Mouse (Mus musculus): Measurements from ENCODE around the gene Cubn.

Cubn gene

DNA sequence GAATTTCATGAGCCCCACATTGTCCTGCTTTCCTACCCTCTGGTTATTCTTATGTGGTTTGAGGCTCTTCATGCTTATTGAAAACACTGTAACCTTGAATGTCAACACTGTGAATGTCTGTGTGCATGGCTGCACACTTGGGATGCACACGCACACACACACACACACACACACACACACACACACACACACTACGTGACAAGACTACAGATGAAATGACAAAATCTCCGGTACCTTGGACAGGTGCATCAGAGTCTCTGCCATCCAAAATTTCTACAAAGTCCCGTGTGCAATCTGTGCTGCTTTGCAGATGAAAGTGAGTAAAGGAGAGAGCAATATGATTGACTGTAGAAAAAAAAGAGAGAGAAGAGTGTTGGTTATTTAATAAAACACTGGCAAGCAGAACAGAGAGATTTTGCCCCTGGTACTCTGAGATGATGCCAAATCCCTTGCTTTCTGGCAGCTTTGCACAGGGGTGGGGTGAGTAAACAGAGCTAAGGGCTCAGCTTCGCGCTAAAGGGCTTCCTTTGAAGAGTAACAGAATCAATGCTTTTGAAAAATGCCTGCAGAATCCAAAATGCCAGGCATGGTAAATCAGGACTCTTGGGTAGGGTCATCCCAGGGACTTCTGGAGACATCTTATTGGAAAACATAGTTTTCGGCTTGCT lies 133.6 kb downstream of the Cubn start:
- no peak for DNase-seq (ENCODE audit: low read depth, low spot score)

DNA sequence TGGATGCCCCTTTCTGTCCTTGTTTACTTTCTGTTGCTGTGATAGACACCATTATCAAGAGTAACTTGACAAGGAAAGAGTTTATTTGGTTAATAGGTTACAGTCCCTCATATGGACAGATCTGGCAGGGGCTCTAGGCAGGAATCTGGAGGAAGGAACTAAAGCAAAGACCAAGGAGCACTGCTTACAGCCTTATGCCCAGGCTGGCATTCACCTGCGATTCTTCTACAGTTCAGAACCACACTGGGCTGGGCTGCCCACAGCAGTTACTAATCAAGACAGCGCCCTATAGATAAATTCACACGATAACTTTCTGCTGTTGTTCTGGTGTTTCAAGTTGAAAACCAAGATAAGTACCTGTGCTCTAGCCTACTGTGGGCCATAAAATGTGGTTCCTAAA lies 138.8 kb downstream of the Cubn start:
- no peak for DNase-seq (ENCODE audit: low read depth, low spot score)

DNA sequence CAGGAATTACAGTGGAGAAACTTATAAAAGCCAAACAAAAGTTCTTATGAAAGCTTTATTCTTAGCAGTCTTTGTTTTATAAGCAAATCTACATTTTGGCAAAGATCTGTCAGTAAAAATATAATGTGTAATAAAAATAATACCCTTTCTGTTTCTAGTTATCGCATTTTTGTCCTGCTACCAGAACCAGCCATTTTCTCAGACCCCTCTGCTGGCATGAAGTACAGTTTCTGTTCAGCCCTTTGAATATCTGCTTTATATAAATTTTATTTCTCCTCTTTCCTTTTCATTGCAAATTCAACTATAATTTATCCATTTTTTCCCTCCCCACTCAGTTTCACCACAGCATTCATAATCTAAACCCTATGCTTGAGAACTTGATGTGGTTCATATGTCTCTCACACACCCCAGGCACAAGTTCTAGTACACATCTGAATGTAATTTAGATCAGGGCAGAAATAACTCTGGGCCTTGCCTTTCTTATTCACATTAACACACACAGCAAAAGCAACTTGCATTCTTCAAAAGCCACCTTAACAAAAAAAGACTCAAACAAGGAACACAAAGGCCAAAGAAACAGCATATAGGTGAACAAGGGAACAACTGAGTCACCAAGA lies 139.4 kb downstream of the Cubn start:
- peak; percentile 35 for DNase-seq (ENCODE audit: low read depth, low spot score)

DNA sequence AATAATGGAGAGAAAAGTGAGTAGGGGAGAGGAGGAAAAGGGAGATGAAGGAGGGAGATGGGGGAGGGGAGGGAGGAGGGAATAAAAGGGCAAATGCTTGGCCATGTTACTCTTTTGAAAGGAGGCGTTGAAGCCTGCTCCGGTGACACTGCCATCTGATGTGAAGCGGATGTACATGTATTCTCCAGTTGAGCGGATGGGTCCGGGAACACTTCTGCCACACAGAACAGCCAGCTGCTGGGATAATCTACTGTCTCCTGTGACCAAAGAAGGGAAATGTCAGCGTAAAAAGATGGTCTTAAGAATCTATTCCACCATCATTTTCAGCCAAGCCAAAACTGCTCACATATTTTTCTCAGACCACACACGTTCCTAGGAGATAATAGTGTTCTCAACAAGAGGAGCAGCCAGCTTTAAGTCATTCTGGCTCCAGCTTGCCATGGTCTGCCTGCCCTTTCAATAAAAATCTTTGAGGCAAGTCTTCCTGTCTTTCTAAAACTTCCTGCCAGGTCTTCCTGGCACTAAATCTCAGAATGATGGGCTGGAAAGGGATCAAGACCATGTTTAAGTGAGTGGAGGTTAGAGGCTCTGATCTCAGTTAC lies 149.2 kb downstream of the Cubn start:
- DNase-seq (ENCODE audit: low read depth, low spot score), result no peak

DNA sequence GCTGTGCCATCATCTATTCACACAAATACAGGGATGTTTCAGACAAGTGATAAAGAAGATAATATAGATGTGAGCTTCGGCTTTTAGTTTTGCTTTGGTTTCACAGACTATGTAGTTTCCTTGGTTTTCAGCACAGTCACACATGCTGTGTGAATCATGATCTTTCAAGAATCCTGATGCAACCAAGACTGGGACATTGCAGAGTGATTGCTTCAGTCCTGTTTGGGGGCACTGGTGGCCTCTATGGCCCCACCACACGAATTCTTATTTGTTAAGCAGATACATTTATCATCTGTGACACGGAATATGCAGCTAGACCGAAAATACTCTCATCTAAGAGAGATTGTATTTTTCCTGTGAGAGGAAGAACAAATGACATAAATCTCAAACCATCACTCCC lies 156.2 kb downstream of the Cubn start:
- DNase-seq (ENCODE audit: low read depth, low spot score), result no peak

DNA sequence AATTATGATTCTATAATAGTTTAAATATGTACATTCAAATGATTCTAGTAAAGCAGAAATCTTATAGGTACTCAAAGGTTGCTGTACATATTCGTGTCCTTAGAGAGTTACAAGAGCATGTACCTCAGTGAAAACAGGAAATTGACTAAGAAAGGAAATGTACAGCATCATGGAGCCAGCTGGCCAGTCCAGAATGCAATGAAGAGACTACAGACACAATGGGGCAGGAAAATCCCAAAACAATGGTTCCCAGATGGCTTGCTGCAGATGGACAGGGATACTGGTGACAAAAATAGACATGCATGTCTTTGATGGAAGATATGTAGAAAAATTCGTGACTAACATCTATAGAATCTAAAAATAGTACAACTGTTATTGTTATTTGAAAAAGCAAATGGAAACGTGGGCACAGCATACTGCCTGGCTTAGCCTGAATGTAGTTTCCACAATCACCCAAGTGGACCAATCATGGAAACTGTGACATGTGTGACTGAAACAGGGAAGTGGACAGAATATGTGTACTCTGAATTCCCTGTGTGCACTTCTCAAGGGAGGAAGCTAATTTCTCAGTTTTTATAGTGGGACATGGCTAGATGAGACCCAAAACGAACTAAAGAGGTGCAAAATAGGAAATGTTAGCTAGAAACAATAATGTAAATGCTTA lies 161.7 kb downstream of the Cubn start:
- no peak for DNase-seq (ENCODE audit: low read depth, low spot score)

DNA sequence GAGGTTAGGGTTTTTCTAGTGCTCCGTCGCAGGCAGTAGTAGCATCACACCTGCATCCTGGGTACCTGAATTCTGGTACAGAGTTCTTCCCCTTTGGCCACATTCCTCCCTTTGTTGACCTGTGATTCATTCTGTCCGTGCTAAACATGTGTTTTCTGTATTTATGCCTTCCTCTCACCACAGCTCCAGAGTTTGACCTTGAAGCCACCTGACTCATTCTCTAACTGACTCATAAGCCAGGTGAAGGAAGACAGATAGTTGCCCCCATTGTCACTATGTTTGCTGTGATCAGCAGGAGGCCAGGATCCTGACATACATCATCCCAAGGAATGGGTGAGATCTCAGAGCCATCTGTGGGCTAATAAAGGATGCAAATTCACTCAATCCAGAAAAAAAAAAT lies 188.2 kb downstream of the Cubn start:
- DNase-seq (ENCODE audit: low read depth, low spot score), result no peak

DNA sequence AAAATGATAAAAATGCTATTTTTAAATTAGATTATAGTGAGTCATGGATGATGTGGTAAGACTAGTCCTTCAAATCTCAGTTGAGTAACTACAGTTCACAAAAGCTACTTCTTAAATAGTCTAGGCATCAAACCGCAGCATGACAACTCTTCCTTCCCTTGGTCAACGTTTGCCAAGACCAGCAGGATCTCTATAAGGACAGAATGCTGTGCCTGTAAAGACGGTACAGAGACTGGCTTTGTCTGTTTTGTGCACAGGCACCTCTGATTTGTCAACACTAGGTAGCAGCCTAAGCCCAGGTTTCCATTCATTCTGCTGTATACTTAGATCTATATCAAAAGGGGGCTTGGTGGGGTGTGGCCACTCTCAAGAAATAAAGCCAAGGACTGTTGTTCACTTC lies 192.6 kb downstream of the Cubn start:
- peak; percentile 27 for DNase-seq (ENCODE audit: low read depth, low spot score)

DNA sequence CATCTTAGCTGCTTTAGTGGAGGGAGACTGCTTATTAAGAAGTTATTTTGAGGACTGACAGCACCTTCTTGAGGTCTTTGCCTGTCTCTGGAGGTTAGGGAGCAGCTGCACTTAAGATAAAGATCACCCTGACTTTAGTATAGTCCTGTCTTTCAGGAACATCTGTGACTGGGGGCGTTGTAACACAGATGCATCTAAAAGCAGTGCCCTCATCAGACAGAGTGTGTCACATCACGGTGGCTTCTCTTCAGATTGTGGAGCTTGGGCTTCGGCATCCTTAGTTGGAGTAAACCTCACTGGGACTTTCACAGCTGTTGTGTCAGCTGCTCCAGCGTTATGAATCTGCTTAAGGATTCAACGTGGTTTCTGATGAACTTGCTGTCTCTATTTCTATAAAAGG lies 193.9 kb downstream of the Cubn start:
- no peak for DNase-seq (ENCODE audit: low read depth, low spot score)

DNA sequence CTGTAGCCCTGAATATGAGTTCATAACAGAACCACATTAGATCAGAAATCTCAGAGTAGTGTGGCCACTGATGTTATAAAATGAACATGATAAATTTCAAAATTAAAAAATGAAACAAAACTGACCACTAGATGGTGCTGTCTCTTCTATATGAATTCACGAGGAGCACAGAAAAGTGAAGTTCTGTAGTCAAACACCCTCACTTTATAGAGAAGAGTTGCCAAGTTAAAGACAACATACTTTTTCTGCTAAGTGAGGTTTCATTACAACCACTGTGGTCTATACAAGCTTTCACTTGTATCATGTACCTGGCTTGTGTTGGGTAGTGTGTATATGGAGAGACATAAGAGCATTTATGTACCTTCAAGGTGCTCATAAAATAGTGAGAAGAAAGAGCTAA lies 201.0 kb downstream of the Cubn start:
- peak; percentile 64 for DNase-seq (ENCODE audit: low read depth, low spot score)

DNA sequence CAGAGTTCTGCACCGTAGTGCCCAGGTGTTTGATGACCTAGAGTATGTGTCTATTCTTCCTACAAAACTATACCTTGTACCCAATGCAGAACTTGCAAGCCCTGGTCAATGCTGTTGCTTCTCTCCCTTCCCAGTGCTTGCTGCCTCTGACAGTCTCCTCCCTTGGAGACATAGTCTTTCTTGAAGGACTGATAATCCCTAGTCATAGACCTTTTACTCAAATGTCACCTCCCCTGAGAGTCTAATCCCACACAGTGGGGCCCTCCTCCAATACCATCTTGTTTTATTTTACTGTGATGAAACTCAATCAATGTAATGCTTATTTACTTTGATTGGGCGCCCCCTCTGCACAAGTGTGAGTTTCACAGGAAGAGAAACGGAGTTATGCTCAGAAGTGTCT lies 201.5 kb downstream of the Cubn start:
- DNase-seq (ENCODE audit: low read depth, low spot score), result no peak

DNA sequence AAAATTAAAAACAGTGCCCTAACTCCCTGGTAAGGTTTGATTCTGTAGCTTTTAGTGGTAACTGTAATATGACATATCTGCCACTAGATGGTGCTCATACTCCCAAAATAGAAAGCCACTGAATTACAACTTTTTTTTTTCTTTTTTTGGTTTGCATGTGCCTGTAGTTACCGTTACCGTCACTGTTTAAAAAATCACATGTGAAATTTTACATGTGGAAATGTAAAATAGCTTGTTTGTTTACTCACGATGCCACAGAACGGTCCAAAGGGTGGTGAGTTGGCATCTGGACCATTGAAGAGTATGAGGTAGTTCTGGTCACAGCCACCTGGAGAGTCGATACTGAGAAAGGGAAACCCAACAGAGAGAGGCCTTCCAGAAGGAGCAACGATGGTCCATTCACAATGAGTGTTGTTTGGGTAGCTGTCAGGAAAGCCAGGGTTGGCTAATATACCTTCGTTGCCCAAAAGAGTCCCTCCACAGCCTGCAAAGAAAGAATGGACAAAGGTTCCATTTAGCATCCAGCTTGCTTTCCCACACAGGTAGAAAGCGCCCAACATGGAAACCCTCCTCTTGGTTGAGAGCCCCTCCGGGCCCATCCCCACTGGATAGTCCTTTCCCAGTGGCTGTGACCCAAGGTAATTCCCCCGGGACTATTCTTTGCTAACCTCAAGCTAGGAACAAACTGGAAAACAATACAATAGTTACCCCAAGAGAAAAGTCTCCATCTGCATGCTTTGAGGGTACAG lies 213.3 kb downstream of the Cubn start:
- peak; percentile 40 for DNase-seq (ENCODE audit: low read depth, low spot score)

DNA sequence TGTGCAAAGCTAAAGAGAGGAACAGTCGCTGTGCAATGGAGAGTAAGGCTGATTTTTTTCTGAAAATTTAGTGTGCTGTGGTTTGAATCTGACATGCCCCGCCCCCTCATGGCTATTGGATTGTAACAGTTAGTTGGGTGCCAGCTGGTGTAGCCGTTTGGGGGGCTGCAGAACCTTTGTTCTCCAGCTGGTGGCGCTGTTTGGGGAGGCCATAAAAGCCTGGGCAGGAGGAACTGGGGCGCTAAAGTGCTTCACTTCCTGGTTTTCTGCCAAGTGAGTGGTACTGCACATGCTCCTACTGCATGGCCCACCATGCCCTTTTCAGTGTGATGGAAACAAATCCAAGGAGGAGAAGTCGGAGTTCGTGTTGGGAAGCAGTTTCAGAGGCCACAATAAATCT lies 215.7 kb downstream of the Cubn start:
- peak; percentile 28 for DNase-seq (ENCODE audit: low read depth, low spot score)

DNA sequence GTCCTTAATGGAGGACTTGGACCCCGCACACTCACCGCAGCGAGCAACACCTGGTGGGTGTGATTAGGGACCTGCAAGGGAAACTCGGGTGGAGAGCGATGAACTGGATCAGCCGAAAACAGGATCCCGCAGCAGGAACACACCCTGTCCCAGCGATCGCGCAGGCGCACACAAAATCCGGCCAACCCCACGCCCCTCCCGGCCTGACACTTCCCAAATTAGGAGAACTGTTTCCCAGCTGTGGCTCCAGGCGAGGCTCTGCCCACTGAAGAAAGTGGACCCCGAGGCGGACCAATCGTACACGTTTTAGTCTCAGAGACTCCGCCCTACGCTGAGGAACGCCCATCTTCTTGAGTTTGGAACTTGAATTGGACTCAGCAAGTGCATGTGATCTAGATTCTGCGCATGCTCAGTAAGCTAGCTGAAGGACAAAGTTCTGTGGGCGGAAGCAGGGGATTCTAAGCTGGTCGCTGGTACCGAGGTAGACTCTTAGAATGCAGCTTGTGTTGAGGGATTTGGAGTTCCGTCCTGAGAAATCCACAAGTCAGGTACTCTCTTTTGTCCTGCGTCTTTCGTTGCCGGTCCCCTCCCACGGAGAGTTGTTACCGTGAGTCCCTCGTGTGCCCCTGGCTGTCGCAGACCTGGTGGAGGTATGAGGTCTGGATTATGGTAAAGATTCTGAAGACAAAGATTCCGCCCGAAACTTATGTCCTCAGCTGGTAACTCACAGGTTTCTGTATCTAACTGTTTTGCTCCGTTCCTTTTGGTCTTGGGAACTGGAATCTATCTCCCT lies 220.3 kb downstream of the Cubn start, which contains the start of gene Rsu1:
Gene Rsu1 (minus strand): TSS at position 251 of the 793 bp plus-strand sequence.
- peak; percentile 99 for DNase-seq (ENCODE audit: low read depth, low spot score)

DNA sequence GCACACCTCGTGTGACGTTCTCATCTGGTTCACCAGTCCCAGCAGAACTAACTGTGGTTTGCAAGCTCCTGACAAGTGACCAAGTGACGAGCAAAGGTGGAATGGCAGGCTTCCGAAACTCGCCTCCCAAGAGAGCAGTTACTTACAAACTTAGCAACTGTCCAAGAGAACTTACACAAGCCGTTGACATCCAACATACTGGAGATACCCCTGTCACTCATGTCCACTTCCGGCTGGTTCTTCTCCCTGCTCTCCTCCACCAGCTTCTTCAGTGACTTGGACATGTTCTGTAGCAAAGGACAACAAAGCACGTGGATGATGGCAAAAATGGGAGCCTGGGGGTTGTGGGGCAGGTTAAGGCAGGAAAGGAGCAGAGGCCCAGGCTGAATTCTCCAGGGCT lies 220.9 kb downstream of the Cubn start:
- DNase-seq (ENCODE audit: low read depth, low spot score), result peak; percentile 3

DNA sequence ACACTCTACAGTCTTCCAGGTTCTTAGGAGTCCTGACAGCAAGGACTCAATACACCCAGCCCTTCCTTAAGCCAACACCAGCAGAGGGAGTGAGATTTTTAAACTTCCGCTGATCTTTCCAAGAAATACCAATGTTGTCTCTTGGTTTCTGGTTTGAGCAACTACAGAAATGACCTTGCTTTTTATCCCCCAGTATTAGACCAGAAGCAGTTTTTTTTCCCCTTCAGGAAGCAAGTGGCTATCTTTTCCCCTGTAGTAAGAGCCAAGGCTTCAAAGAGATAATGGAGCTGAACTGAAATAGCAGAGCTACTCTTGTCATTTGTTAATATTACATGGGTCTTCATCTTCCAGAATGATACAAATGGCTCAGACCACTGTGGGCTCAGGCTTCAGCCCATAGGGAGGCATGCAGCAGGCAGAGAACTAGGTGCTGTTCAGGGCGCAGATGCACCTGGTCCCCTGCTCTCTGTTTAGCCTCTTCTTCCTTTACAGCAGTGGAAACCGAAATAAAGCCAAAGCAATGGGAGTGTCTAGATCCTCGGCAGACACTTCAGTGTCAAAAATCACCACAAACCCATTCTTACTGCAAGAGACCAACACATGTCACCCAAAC lies 222.8 kb downstream of the Cubn start:
- no peak for DNase-seq (ENCODE audit: low read depth, low spot score)

DNA sequence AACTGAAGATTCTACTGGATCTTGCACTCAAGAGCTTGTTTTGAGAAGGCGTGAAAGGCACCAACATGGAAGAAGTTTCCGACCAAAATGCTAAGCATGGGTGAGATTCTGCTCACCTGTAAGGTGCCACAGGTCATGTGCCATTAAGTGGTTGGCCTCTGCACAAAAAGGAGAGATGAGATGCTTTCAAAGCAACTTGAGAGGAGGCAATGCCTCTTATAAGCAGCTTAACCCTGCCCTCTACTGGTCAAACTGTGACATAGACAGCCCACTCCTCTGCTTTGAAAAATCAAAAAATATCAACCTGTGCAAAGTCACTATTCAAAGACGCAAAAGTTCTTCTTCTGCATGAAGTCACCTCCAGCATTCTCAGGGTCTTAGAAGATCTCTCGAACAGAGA lies 226.7 kb downstream of the Cubn start:
- DNase-seq (ENCODE audit: low read depth, low spot score), result peak; percentile 57

DNA sequence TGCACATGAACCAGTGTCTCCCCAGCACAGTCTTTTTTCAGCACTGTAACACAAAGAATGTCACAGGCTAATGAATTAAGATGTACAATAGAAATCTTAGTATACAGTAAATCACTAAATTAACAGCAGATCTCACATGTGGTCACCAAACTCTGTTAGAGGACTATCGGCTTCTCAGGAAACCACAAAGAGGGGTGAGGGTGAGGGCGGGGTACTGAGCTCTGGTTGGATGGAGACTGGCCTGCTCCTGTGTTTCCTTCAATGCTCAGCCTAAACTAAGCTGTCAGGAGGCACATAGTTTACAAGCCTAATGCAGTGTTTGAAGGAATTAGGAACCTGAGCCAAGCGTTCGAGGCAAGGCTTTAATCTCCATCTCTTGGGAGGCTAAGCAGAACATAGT lies 228.5 kb downstream of the Cubn start:
- no peak for DNase-seq (ENCODE audit: low read depth, low spot score)

DNA sequence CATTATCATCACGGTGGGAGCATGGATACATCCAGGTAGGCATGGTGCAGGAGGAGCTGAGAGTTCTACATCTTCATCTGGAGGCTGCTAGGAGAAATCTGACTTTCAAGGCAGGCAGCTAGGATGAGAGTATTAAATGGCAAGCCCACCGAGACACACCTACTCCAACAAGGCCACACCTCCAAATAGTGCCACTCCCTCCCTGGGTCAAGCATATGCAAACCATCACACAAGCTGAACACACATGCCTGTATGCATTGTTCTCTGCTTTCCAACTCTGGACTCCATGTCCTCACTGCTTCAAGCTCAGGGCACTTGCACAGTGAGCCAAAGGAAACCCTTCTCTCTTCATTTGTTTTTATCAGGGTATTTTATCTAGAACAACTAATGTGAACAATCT lies 233.0 kb downstream of the Cubn start:
- DNase-seq (ENCODE audit: low read depth, low spot score), result no peak

DNA sequence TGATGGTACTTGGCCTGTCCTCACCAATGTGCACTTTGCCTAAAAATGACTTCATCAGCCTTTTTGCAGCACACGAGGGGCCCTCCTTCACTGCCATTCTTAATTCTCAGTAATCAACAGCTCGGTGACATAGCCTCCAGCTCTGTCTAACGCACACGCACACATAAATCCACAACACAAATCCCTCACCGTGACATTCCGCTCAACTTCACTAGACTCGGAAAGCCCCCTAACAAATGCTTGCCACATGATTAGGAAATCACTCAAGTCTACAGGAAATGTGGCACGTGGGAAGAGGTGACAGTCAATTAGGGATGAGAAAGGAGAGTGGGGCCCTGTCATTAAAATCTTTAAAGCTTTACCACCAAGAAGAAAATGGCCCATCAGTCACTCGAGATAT lies 250.9 kb downstream of the Cubn start:
- DNase-seq (ENCODE audit: low read depth, low spot score), result no peak

All from forelimb bud, embryonic 11.5 days (tissue).